Mouse (Mus musculus): ENCODE results near the gene Fam129a.

Fam129a gene

DNA sequence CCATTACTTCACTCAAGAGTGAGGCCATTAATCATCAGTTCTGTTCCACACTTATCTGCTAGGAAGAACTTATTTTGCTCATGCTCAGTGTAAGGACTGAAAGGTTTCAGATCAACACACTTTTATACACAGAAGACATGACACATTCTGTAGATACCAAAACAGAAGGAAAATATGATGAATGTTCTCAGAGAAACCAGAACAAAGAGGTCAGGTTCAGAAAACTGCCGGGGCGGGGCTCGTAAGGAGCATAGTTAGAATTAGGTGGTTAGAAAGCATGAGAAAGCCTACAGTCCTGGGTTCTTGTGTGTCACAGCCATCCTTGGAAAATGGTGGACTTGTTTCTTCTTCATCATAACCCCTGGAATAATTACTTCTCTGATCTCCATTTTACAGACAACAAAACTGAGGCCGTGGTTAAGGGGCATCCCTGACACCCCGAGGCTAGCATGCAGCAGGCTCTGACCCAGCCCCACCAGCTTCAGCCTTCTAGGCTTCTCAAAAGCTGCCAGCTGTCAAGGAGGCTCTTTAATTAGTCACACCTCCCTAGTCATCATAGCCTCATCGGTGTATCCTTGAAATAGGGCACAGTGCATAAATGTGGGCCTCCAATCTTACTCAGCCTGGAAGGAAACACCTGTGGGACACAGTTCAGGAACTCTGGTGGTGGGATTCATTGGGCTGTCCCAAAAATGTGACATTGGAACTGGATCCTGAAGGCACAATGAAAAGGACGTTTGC lies 127.1 kb downstream of the Fam129a start:
- ChIA-PET CTCF (interaction anchor here in 1 of 4 experiments (0.5 kb wide), 1 partner anchor 31 kb away, joined by 3 read pairs; no protein-coding TSS in a partner anchor), POLR2A (interaction anchor here in 2 of 4 experiments (0.7 to 1.0 kb wide), 4 partner anchors 10 to 258 kb away, joined by 3 to 6 read pairs (median 4); partner anchors contain the start of gene Fam129a (in 1 of the 2))

DNA sequence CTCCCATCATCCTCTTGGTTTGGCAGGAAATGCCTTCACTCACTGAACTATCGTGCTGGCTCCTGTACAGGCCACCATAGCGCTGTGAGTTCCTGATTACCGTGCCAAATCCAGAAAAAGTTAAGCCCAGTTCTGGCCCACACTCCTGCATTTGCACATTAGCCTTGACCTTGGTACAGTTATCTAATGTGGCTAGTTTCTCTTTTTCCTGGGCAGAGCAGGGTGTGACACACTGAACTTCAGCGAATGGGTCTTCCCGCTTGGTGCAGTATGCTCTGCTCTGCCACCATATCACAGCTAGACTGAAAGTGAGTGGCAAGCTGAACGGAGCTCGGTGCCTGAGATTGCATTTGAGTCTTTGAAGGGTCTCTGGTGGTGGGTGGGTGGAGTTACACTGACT lies 128.4 kb downstream of the Fam129a start:
- POLR2A ChIA-PET, result interaction anchor here in 3 of 4 experiments (0.6 to 1.6 kb wide), 4 partner anchors 14 to 200 kb away, joined by 3 to 11 read pairs (median 6); no protein-coding TSS in a partner anchor

DNA sequence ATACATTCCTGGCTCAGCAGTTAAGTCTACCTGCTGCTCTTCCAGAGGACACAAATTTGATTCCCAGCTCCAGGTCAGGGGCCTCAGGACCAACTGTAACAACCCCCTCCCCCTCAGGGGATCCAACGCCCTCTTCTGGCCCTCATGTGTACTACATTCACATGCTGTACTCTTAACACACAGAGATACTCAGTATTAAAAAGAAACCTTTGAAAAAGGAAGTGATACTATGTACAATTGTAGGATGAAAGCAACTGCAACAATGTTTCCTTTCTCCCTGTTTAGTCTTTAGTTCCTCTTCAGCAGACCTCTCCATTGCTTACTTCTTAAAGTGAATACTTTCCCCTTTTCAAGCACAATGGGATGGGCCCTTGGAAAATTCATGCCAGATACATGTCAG lies 131.8 kb downstream of the Fam129a start:
- POLR2A ChIA-PET, result interaction anchor here in 2 of 4 experiments (1.2 to 1.5 kb wide), 3 partner anchors 10 to 205 kb away, joined by 3 to 5 read pairs (median 4); no protein-coding TSS in a partner anchor

More for the DNA sequence above, 128.4 kb downstream of the Fam129a start:
- CTCF ChIA-PET, result interaction anchor here in 1 of 4 experiments (1.0 kb wide), 1 partner anchor 135 kb away, joined by 3 read pairs; no protein-coding TSS in a partner anchor

GRCm38 (mm10) chr1:151705723-151706396 lies 134.9 kb downstream of the Fam129a start:
- ChIA-PET POLR2A (interaction anchor here in 3 of 4 experiments (0.5 to 2.1 kb wide), 4 partner anchors 54 to 436 kb away, joined by 3 to 5 read pairs (median 4); no protein-coding TSS in a partner anchor), CTCF (interaction anchor here (0.6 to 3.4 kb wide), 22 partner anchors 12 to 329 kb away, joined by 3 to 21 read pairs (median 3); partner anchors contain the start of gene Rnf2 (in 1 of the 4))

More for the DNA sequence above, 131.8 kb downstream of the Fam129a start:
- CTCF ChIA-PET, result interaction anchor here (0.6 to 2.5 kb wide), 16 partner anchors 15 to 402 kb away, joined by 3 to 8 read pairs (median 4); no protein-coding TSS in a partner anchor

GRCm38 (mm10) chr1:151706397-151706752 lies 135.4 kb downstream of the Fam129a start:
- POLR2A ChIA-PET, result interaction anchor here in 2 of 4 experiments (0.9 to 1.5 kb wide), 2 partner anchors 54 to 208 kb away, joined by 3 to 4 read pairs; no protein-coding TSS in a partner anchor
- CTCF ChIA-PET, result interaction anchor here (0.5 to 3.4 kb wide), 24 partner anchors 12 to 1045 kb away, joined by 3 to 21 read pairs (median 3); partner anchors contain the start of gene Rnf2 (in 2 of the 4)

DNA sequence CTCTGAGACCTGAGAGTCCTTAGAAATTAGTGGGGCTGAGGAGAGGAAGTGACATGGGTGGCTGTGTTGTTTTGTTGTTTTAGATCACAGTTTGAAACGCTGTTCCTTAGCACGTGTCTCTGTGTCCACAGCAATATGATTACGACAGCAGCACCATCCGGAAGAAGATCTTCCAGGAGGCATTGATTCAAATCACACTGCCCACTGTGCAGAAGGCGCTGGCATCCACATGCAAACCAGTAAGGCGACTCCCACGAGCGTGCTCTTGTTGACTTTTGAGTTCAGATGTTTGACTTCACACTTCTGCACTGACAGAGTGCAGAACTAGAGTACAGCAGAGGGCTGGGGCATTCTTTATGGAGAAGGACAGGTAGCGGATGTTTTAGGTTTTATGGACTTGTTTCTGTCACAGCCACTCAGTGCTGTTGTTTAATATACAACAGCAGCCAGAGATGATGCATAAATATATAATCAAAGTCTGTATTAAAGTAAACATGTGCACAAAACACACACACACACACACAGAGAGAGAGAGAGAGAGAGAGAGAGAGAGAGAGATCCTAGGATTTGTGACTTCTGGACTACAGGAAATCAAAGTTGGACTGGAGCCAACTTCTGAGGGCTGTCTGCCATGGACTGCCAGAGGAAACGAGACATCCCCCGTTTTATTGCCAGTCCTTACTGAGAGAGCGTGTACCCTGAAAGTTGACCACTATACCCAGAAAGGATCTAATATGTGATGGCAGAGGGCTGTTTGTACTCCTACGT lies 138.2 kb downstream of the Fam129a start:
- POLR2A ChIA-PET, result no interaction called here
- CTCF ChIA-PET, result no interaction called here

- POLR2A ChIA-PET, result no interaction called here
These were observed 138.7 kb downstream of the Fam129a start for GRCm38 (mm10) chr1:151709734-151710022.

DNA sequence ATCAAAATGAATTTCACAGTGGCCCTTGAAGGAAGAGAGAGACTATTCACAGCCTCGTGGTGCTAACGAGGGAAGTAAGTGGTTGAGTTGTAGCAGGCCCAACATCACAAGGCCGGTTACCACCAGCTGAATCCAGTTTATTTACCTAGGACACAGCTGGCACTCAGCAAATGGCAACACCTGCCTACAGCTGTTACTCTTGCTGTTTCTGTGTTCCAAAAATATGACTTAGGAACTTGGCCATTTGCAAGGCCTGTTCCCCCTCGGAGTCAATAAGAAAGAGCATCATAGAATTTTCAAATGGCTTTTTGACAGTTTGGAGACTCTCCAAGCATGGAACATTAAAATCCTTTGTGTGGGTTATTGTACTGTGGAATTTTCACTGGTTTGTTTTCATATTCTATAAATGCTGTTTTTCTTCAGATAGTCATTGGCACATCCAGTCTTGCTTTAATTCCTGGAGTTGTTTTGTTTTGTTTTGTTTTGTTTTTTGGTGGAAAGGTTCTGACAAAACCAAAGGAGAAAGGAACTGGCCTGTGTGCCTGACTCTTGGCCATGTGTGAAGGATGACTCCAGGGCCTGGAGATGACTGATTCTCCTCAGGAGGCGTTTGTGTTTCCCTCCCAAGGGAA lies 139.6 kb downstream of the Fam129a start:
- CTCF ChIA-PET, result no interaction called here
- POLR2A ChIA-PET, result interaction anchor here in 1 of 4 experiments (0.6 kb wide), 1 partner anchor 16 kb away, joined by 4 read pairs; no protein-coding TSS in a partner anchor

More at GRCm38 (mm10) chr1:151709734-151710022, 138.7 kb downstream of the Fam129a start:
- CTCF ChIA-PET, result interaction anchor here in 1 of 4 experiments (0.6 kb wide), 1 partner anchor 235 kb away, joined by 4 read pairs; no protein-coding TSS in a partner anchor

GRCm38 (mm10) chr1:151711062-151711461 lies 140.1 kb downstream of the Fam129a start:
- CTCF ChIA-PET, result no interaction called here
- POLR2A ChIA-PET, result interaction anchor here in 1 of 4 experiments (0.6 kb wide), 1 partner anchor 17 kb away, joined by 4 read pairs; no protein-coding TSS in a partner anchor

- ChIA-PET POLR2A (interaction anchor here in 3 of 4 experiments (0.6 to 1.5 kb wide), 7 partner anchors 42 to 620 kb away, joined by 3 to 5 read pairs (median 3); partner anchors contain the start of genes Rnf2 (in 2 of the 3) and Edem3 (in 1 of the 3)), CTCF (interaction anchor here in 1 of 4 experiments (0.6 kb wide), 1 partner anchor 64 kb away, joined by 5 read pairs; no protein-coding TSS in a partner anchor)
These were observed 141.7 kb downstream of the Fam129a start for GRCm38 (mm10) chr1:151712664-151713063.

DNA sequence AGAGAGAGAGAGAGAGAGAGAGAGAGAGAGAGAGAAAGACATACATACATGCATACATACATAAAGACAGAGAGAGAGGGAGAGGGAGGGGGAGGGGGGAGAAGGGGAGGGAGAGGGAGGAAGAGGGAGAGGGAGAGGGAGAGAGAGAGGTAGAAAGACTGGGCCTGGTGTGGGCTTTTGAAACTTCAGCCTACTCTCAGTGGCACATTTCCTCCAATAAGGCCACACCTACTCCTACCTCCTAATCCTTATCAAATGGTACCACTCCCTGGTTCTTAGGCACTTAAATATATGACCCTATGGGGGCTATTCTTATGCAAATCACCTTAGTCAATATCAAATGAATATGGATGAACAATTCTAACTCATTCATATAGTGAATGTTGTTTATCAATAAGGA lies 142.6 kb downstream of the Fam129a start:
- CTCF ChIA-PET, result no interaction called here

GRCm38 (mm10) chr1:151716024-151716710 lies 145.2 kb downstream of the Fam129a start:
- ChIA-PET POLR2A (interaction anchor here in 2 of 4 experiments (0.5 to 0.6 kb wide), 2 partner anchors 137 to 396 kb away, joined by 3 to 14 read pairs; no protein-coding TSS in a partner anchor), CTCF (interaction anchor here in 1 of 4 experiments (0.6 kb wide), 1 partner anchor 58 kb away, joined by 3 read pairs; no protein-coding TSS in a partner anchor)

More for the DNA sequence above, 142.6 kb downstream of the Fam129a start:
- POLR2A ChIA-PET, result interaction anchor here in 2 of 4 experiments (0.6 to 1.1 kb wide), 2 partner anchors 213 to 248 kb away, joined by 3 read pairs; partner anchors contain the start of gene Rnf2 (in 1 of the 2)

DNA sequence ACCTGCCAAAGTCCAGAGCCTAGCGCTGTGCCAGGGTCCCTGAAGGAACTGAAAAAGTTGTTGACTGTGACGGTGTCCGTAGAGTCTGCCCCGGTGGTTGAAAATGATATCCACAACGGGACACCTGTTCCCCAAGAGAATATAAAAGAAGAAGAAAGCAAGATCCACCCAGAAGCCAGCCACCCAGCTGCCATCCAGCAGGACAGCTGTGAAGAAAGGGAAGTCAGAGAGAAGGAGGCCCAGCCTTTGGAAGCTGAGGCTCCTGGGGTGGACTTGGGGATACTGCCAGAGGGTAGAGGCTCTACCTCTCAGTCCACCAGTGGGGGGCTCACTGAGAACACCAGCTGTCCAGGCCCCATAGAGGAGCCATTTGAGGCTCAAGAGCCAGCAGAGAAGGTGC lies 146.6 kb downstream of the Fam129a start:
- CTCF ChIA-PET, result interaction anchor here in 2 of 4 experiments (1.1 to 1.3 kb wide), 2 partner anchors 10 to 15 kb away, joined by 3 read pairs; no protein-coding TSS in a partner anchor
- POLR2A ChIA-PET, result no interaction called here

- ChIA-PET CTCF (interaction anchor here in 2 of 4 experiments (0.6 to 1.1 kb wide), 2 partner anchors 16 to 257 kb away, joined by 3 to 5 read pairs; no protein-coding TSS in a partner anchor), POLR2A (no interaction called here)
These were observed 147.6 kb downstream of the Fam129a start for GRCm38 (mm10) chr1:151718575-151718974.

DNA sequence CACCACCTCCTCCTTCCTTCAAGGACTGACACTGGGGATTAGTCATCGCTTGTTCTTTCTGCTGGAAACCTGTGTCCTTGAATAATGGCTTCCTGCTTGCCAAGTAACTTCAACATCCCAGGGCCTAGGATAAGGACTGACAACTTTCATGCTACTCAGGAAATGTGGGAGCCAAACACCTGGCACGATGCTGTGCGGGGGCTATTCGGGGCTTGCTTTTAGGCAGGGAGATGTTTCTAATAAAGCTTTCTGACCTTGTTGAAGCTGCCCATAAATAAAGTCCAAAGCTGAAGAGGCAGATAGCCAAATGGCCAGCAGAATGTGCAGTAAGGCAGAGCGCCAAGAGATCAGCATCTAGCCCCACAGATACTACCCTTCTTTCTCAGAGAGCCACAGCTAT lies 148.9 kb downstream of the Fam129a start:
- POLR2A ChIA-PET, result no interaction called here
- CTCF ChIA-PET, result no interaction called here

GRCm38 (mm10) chr1:151720566-151720965 lies 149.6 kb downstream of the Fam129a start:
- ChIA-PET CTCF (no interaction called here), POLR2A (no interaction called here)

- ChIA-PET POLR2A (no interaction called here), CTCF (interaction anchor here in 1 of 4 experiments (0.6 kb wide), 1 partner anchor 80 kb away, joined by 3 read pairs; no protein-coding TSS in a partner anchor)
These were observed 150.5 kb downstream of the Fam129a start for GRCm38 (mm10) chr1:151721357-151721983.
